Mouse (Mus musculus) testis, postnatal 14 days (tissue): ENCODE results near the gene C1qtnf6.

Experiments used
- DNase-seq: peaks from one replicate; pipeline ENCODE4 v3.0.0; 2021; ENCODE audit warnings: low spot score

The C1qtnf6 gene

GRCm38 (mm10) chr15:78514393-78515146 lies 16.6 kb downstream of the C1qtnf6 start:
- DNase-seq: no peak

GRCm38 (mm10) chr15:78513019-78513418 lies 18.2 kb downstream of the C1qtnf6 start:
- no peak for DNase-seq

GRCm38 (mm10) chr15:78511951-78512350 lies 19.3 kb downstream of the C1qtnf6 start:
- DNase-seq: no peak

GRCm38 (mm10) chr15:78510736-78511135 lies 20.5 kb downstream of the C1qtnf6 start:
- no peak for DNase-seq

- no peak for DNase-seq
Observed at GRCm38 (mm10) chr15:78510121-78510576, 21.1 kb downstream of the C1qtnf6 start.

GRCm38 (mm10) chr15:78509297-78509899 lies 21.8 kb downstream of the C1qtnf6 start:
- DNase-seq: no peak

GRCm38 (mm10) chr15:78508443-78508842 lies 22.8 kb downstream of the C1qtnf6 start:
- no peak for DNase-seq

- DNase-seq: no peak
Observed at GRCm38 (mm10) chr15:78505541-78505940, 25.7 kb downstream of the C1qtnf6 start.

- DNase-seq: no peak
Observed at GRCm38 (mm10) chr15:78504816-78505215, 26.4 kb downstream of the C1qtnf6 start.

- DNase-seq: no peak
Observed at GRCm38 (mm10) chr15:78504013-78504412, 27.2 kb downstream of the C1qtnf6 start.

- DNase-seq: no peak
Observed at GRCm38 (mm10) chr15:78502437-78503132, 28.6 kb downstream of the C1qtnf6 start.

- no peak for DNase-seq
Observed at GRCm38 (mm10) chr15:78494968-78495406, 36.2 kb downstream of the C1qtnf6 start, which contains the start of gene Il2rb. TSS of gene Il2rb (minus strand) at chr15:78495271.

GRCm38 (mm10) chr15:78493401-78494010 lies 37.7 kb downstream of the C1qtnf6 start:
- DNase-seq: no peak

- no peak for DNase-seq
Observed at GRCm38 (mm10) chr15:78491301-78491700, 39.9 kb downstream of the C1qtnf6 start.

GRCm38 (mm10) chr15:78489906-78490305 lies 41.3 kb downstream of the C1qtnf6 start:
- DNase-seq: no peak

GRCm38 (mm10) chr15:78489248-78489647 lies 42.0 kb downstream of the C1qtnf6 start:
- DNase-seq: no peak

- no peak for DNase-seq
Observed at GRCm38 (mm10) chr15:78487066-78487465, 44.1 kb downstream of the C1qtnf6 start.

- no peak for DNase-seq
Observed at GRCm38 (mm10) chr15:78486564-78486963, 44.7 kb downstream of the C1qtnf6 start.

- DNase-seq: no peak
Observed at GRCm38 (mm10) chr15:78483311-78483710, 47.9 kb downstream of the C1qtnf6 start.

GRCm38 (mm10) chr15:78482518-78482917 lies 48.7 kb downstream of the C1qtnf6 start:
- DNase-seq: no peak

GRCm38 (mm10) chr15:78481448-78482000 lies 49.7 kb downstream of the C1qtnf6 start:
- peak; percentile 15 for DNase-seq

- DNase-seq: no peak
Observed at GRCm38 (mm10) chr15:78480991-78481390, 50.2 kb downstream of the C1qtnf6 start.
